ENCODE assay signal across 1 mouse cellular context in the genomic region with DNA sequence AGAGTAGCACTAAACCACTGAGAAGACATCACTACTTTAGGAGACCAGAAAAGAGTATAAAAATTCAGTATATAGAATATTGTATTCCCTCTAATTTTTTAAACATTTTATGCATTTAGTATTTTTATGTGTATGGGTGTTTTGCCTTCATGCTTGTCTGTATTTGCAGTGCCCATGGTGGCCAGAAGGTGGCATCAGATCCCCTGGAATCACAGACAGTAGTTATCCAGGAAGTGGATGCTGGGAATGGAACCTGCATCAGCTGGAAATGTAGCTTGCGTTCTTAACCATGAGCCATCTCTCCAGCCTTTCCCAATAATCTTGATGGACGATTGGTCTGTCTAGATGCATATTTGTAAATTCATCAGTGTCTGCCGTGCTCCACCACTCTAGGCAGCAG.
TF ChIP-seq lines count a peak whose summit lies in the region.

No protein-coding gene starts in this region.

TF ChIP-seq in MEL, 35 proteins besides CTCF, POLR2A, EP300 and RAD21 (continued from another document):
- TF ChIP-seq BHLHE40 (IDR thresholded peaks at IDR 0.05; ENCODE audit: borderline replicate concordance, low read depth, low read length) (no peak), GABPA (IDR thresholded peaks at IDR 0.05; ENCODE audit: low read depth, low read length) (no peak), POLR2AphosphoS2 (IDR thresholded peaks at IDR 0.05; ENCODE audit: low read length) (no peak), USF1 (IDR thresholded peaks at IDR 0.05; ENCODE audit: low read depth, low read length) (no peak), NELFE (IDR thresholded peaks at IDR 0.05; ENCODE audit: low read depth, low read length) (no peak), POLR2AphosphoS5 (IDR thresholded peaks at IDR 0.05; ENCODE audit: borderline replicate concordance, low read depth, low read length) (no peak), SMC3 (IDR thresholded peaks at IDR 0.05; ENCODE audit: low read depth, low read length) (peak; percentile 53; the same call in 1 of the 2 replicates), ETS1 (IDR thresholded peaks at IDR 0.05; ENCODE audit: low read depth, low read length) (no peak), ELF1 (IDR thresholded peaks at IDR 0.05; ENCODE audit: low read depth, low read length) (peak; percentile 67), HCFC1 (IDR thresholded peaks at IDR 0.05; ENCODE audit: low read depth, low read length) (no peak), MYB (IDR thresholded peaks at IDR 0.05; ENCODE audit: low read depth, low read length) (no peak)
